Mouse (Mus musculus) brain, embryonic 14.5 days (tissue): ENCODE data around the gene Tspan13.

Experiments used
- CTCF ChIP-seq: fragments of 200-500 bp; IDR thresholded peaks from 2 replicates; pipeline ENCODE4 v1.5.1; 2012; ENCODE audit warnings: inconsistent platforms, mild to moderate bottlenecking, moderate library complexity, borderline replicate concordance; ENCODE audit not compliant: insufficient read depth, insufficient read length; ENCODE audit errors: extremely low read depth
- POLR2A ChIP-seq: fragments of 200-500 bp; IDR thresholded peaks from 2 replicates; pipeline ENCODE4 v1.6.1; 2012; ENCODE audit warnings: mild to moderate bottlenecking, inconsistent platforms, borderline replicate concordance; ENCODE audit not compliant: poor library complexity, insufficient read depth, insufficient read length, severe bottlenecking; ENCODE audit errors: extremely low read depth

DNA sequence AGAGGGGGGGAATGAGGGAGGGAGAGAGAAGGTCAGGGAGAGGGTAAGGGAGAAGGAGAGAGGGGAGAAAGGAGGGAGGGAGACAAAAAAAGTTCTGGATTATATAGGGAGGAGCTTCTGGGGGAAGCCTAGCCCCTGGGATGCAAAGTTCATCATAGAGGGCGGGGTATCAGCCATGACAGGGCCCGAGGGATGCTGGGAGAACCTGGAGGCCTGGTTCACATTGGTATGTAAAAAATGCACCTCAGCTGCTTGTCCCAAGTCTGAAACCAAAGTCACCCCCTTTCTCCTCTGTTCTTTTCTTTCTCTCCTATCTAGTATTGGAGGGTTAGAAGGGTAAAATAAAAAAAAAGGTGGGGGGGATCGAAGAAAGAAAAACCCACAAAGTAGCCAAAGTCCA, 22.2 kb downstream of the Tspan13 start:
- TF ChIP-seq CTCF (no peak), POLR2A (no peak)
